Mouse (Mus musculus): Measurements from ENCODE around the gene Mrpl37. TPM values are rescaled to one million over a fixed set of nuclear protein-coding genes. Genes with fewer than 3 reads are reported as not detected.

Mrpl37 gene
- total RNA-seq, 2 experiments from 2014 or later, result 64.0 to 67.7 TPM

Other genes starting within 250 kb of the Mrpl37 start
- gene Ssbp3, start 156.2 kb downstream of the Mrpl37 start, total RNA-seq (2021), result 100 to 1,000 TPM; 114 to 119 TPM
- 1 to 10 TPM; 9.0 to 9.7 TPM for gene Cyb5rl, start 120 bp upstream of the Mrpl37 start, total RNA-seq (2021)
- gene Cdcp2, start 30.0 kb upstream of the Mrpl37 start, total RNA-seq (2021), result not detected
- gene Tmem59, start 111.5 kb upstream of the Mrpl37 start, total RNA-seq (2021), result 100 to 1,000 TPM; 168 to 176 TPM
- gene Tceanc2, start 112.2 kb upstream of the Mrpl37 start, total RNA-seq (2021), result 10 to 100 TPM; 18.5 to 22.0 TPM
- gene Ldlrad1, start 142.3 kb upstream of the Mrpl37 start, total RNA-seq (2021), result not detected
- gene Lrrc42, start 186.7 kb upstream of the Mrpl37 start, total RNA-seq (2021), result 10 to 100 TPM; 33.9 to 38.2 TPM
- 10 to 100 TPM; 16.8 to 22.4 TPM for gene Hspb11, start 186.7 kb upstream of the Mrpl37 start, total RNA-seq (2021)
- gene Dio1, start 240.3 kb upstream of the Mrpl37 start, total RNA-seq (2021), result not detected
- 10 to 100 TPM; 44.6 to 47.8 TPM for gene Yipf1, start 247.5 kb upstream of the Mrpl37 start, total RNA-seq (2021)

Measured in left cerebral cortex, postnatal 10 days (tissue).